Mouse (Mus musculus) frontal cortex, postnatal 10 days (tissue): ENCODE measurements at regions not wholly inside any gene's neighbourhood (a gene's known extent, or its start where the extent isn't known, plus 50 kb on each side); places are given as distances from the start of the nearest gene placed in this dataset.

Experiments
- DNase-seq, 2 experiments: peaks; one replicate each; pipeline ENCODE4 v3.0.0; 2022; ENCODE audit warnings: low spot score in 2 of 2, mixed read lengths in 1 of 2

- DNase-seq: no peak
Observed at GRCm38 (mm10) chr3:21403551-21403950, 672.9 kb upstream of the Tbl1xr1 start.

GRCm38 (mm10) chr3:21404058-21404457 is 672.4 kb upstream of the Tbl1xr1 start:
- no peak for DNase-seq

- no peak for DNase-seq
Observed at GRCm38 (mm10) chr3:21407077-21407476, 669.4 kb upstream of the Tbl1xr1 start.

GRCm38 (mm10) chr3:21412010-21412409 is 664.4 kb upstream of the Tbl1xr1 start:
- DNase-seq: no peak

- DNase-seq: no peak
Observed at GRCm38 (mm10) chr3:21423139-21423538, 653.3 kb upstream of the Tbl1xr1 start.

- DNase-seq: no peak
Observed at GRCm38 (mm10) chr3:21426538-21426937, 649.9 kb upstream of the Tbl1xr1 start.

- DNase-seq: no peak
Observed at GRCm38 (mm10) chr3:21427408-21428031, 648.9 kb upstream of the Tbl1xr1 start.

DNA sequence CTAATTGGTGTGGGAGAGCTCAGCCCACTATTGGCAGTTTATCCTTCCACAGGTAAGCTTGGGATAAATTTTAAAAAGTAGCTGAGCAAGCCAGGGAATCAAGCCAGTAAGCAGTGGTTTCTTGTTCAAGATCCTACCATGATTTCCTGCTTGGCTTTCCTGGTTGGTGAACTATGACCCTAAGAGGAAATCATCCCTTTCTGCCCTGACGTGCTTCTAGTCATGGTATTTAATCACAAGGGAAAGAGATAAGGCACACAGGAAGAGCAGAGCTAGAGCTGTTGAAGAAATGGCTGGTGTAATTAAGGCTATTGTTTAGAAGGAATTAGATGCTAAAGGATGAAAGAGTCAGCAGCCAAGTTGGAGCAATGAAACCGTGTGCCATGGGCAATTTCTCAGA is 648.3 kb upstream of the Tbl1xr1 start:
- no peak for DNase-seq

- no peak for DNase-seq
Observed at GRCm38 (mm10) chr3:21464245-21464644, 612.2 kb upstream of the Tbl1xr1 start.

GRCm38 (mm10) chr3:21466113-21466645 is 610.3 kb upstream of the Tbl1xr1 start:
- DNase-seq: no peak

DNA sequence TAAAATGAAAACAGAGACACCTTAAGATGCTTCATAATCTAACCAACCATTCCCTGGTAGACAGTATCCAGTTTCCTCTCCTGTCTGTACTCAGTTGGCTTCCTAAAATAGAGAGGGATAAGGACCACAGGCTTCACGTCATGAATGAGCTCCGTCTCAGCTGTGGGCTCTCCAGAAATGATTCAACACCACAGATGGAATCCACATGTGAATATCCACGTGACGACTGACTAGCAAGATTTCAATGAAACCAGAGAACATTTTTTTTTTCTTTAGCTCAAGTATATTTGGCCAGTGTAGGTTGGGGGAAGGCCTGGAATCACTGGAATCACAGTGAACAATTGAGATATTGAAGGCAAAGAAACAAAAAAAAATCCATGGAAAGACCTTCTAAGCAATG is 599.1 kb upstream of the Tbl1xr1 start:
- DNase-seq: no peak

DNA sequence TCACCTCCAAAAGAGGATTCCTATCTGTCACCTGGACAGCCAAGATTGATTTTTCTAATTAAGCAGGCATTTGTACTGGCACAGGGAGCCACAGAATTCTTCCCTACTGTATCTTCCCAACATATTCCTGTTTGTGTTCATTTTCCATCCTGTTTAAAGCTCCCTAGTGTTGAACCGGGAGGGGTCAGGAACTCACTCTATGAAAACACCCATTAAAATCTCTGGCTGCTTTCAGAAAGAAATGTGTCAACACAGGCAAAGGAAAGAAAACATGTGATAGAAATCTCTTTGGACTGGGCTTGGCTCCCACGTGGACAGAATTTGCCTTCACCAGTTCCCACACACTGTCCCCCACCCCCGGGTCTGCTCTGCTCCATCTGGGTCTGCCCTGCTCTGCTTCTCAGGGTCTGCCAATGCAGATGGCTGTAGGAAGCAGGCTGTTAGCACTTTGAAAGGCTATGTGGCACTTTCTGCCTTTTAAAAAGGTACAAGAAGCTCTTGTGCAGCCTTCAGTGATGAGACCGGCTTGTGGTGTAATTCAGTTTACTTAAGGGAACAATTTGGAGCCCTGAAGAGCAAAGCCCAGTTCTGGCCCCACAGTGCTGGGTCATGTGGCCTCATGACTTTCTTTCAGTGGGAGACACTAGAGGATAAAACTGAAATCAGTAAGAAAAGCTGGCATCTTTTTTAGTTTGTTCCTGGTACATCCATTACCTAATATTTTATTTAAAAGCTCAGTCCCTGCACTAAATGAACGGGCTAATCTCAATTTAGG is 597.2 kb upstream of the Tbl1xr1 start:
- DNase-seq: peak; percentile 60 to 73

GRCm38 (mm10) chr3:21479846-21480245 is 596.6 kb upstream of the Tbl1xr1 start:
- no peak for DNase-seq

- DNase-seq: peak in 1 of 2 experiments; percentile 17
Observed at GRCm38 (mm10) chr3:21484052-21484451, 592.4 kb upstream of the Tbl1xr1 start.

DNA sequence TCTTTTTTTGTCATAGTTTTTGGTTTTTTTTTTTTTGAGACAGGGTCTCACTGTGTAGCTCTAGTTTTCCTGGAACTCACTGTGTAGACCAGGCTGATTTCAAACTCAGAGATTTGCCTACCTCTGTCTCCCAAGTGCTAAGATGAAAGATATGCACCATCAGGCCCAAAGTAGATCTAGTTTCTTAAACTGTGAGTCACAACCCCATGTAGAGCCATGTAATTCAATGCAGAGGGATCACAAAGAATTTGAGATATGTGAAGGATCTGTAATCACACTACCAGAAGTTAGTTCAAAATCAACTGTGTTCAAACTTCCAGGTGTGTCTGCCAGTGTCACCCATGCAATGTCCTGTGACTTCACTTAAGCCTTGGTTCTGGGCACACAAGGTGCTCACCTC is 591.0 kb upstream of the Tbl1xr1 start:
- no peak for DNase-seq

- DNase-seq: no peak
Observed at GRCm38 (mm10) chr3:21489547-21489946, 586.9 kb upstream of the Tbl1xr1 start.

DNA sequence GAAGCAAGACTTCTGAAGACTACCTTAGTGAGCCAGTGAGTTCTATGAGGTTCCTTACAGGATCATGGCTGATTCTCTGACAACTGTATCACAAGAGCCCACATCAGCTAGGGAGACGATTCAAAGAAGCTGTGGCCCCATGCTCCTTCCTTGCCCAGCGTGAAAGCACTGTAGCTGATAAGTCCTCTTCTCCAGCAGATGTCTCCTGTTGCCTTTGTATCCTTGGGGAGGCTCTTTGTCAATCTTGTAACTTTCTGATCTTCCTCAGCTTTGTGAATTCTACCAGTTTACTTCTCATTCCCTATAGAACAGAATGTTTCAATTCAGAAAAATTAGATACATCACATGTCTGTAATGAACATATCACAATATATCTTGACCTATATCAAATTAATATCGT is 584.0 kb upstream of the Tbl1xr1 start:
- DNase-seq: no peak

GRCm38 (mm10) chr3:21493384-21493783 is 583.1 kb upstream of the Tbl1xr1 start:
- no peak for DNase-seq

- DNase-seq: no peak
Observed at GRCm38 (mm10) chr3:21494904-21495303, 581.5 kb upstream of the Tbl1xr1 start.

GRCm38 (mm10) chr3:21495651-21496050 is 580.8 kb upstream of the Tbl1xr1 start:
- no peak for DNase-seq

GRCm38 (mm10) chr3:21496166-21496565 is 580.3 kb upstream of the Tbl1xr1 start:
- no peak for DNase-seq

DNA sequence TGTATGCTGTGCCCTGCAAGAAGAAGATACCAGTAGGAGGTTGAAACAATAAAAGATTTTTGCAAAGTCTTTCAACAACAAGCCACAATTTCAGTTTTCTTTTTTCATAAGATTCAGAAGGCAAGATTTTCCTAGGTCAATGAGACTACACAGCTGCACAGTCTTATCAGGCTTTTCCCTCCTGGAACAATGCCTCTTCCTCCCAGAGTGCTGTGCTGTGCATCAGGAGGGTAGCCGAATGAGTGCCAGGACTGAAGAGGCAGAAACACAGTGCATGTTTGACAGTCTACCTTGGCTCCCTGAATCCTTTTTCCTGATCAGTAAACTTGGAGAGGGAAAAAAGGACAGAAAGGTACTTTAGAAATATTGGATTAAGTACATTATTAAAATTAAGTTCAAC is 579.4 kb upstream of the Tbl1xr1 start:
- DNase-seq: no peak

- no peak for DNase-seq
Observed at GRCm38 (mm10) chr3:21507655-21508054, 568.8 kb upstream of the Tbl1xr1 start.
